Mouse (Mus musculus) cerebellum, adult (tissue): ENCODE results near the gene Slc6a4.
"Not testable (repeated sequence)": the region's sequence is repeated elsewhere in the genome, so short reads cannot be mapped to it uniquely, and the experiment has no call there.

Experiments
- ATAC-seq: cut with Nextera tagmentation; 2 replicates; pipeline ENCODE4 v1.9.2; 2017; ENCODE audit warnings: mild to moderate bottlenecking, moderate library complexity, mixed read lengths; ENCODE audit not compliant: insufficient number of reproducible peaks, low FRiP score, low TSS enrichment

Slc6a4 gene

DNA sequence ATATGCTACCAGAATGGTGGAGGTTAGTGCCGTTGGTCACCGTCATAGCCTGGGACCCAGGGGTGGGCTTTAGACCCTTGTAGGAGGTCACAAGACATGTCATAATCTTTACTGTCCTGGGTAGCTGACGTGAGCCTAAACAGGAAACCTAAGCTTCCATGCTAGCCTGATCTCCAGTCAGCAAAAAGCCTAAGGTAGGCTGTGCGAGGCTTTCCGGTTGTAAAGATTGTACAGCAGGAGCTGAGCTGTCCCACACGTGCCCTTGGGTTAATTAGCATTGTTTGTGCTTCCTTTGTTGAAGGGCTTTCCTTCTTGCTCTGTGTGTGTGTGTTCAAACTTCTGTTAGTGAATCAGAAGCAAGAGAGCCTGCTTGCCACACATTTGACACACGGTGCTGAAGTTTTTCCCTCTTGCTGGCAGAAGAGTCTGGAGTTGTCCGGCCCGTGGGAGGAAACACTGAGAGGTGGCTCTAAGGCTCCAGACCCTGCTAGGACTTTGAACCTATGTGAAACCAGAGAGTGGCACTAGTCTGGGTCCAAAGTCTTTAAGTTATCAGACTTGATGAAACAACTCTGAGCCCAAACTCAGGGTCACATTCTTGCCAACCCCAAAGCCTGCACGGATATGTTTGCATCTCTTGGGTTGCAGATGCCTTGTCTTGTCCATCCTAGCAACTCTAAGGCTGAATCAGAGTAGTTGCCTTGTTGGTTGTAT is 12.5 kb downstream of the Slc6a4 start:
- ATAC-seq: no peak

DNA sequence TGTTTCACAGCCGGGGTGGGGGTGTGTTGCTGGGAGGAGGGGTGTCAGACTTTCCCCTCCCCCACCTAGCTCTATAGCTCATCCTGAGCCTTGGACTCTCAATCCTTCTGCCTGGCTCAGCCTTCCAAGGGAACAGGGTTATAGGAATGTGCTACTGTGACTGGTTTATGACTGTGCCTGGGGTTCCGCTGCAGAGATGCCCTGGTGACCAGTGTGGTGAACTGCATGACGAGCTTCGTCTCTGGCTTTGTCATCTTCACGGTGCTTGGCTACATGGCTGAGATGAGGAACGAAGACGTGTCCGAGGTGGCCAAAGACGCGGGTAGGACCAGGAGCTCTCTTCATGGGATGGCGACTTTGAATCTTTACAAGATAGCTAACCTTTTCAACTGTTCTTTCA is 19.6 kb downstream of the Slc6a4 start:
- no peak for ATAC-seq

DNA sequence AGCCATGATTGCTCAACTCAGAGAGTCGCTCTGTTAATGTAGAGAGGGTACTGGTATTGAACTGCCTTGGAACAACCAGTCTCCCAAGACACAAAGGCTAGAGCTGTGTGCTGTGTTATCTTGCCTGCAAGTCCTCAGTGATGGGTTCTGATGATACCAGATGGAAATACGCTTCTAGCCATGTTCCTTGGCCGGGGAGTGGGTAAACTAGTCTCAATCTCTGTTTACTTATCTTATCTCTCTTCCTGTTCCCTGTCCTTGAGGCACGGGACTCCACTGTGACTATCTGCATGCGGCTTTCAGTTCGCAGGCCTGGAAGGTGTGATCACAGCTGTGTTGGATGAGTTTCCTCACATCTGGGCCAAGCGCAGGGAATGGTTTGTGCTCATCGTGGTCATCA is 21.1 kb downstream of the Slc6a4 start:
- ATAC-seq: no peak

DNA sequence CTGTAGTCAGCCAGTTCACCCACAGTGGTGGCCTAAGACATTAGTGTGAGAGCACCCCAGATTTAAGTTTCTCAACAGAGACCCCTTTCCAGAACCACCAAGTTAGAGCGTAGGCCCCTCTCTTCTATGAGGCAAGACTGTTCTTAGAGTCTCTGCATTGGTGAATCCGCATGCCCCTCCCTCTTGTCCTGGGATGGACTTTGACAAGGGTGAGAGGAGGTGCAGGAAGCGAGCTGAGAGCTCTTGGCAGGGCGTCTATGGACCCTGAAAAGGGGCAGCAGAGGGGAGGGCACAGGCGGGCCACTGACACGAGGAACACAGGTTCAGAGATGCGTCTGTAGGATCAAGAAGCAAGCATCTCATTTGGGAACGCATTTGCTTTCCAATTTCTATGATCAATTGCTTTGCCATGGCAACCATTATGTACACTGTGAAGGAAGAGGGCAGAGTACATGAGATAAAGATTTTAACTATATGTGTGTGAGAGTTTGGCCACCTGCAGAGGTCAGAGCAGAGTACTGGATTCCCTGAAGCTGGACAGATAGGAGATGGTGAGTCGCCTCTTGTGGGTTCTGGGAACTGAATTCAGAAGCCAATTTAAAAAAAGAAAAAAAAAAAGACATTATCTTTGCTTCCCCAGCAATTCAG is 23.5 kb downstream of the Slc6a4 start:
- ATAC-seq: no peak

DNA sequence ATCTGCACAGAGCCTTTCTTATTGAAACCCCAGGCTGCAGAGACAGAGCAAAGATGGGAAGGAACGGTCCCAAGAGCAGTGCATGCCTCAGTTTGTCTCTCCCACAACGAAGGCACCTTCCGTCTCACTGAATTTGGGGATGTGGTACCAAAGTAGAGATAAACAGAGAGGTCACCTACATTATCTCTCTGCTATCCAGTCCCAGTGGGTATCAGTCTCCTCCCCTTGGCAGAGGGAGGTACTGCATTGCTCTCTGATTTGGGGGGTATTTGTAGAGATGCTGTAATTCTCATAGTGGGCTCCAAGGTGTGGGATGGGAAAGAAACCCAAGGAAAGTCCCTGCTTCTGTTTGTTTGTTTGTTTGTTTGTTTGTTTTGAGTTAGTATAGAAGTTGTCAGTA is 28.2 kb downstream of the Slc6a4 start:
- ATAC-seq: no peak

DNA sequence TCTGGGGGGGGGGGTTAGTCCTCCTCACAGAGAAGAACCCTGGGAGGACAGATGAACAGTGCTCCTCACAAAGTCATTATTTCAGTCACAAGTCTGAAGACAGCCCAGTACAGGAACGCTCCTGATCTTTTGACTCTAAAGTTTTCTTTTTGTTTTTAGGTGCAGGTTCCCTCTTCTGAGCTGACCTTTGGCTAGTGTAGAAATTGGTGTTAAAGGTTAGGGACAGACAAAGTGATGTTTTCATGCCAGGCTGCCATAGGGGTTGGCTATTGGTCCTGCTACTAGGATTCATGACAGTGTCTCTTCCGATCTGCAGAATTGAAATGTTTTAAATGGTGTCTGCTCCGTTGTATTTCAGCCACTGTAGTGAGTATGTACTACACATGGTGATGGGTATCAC is 29.8 kb downstream of the Slc6a4 start:
- ATAC-seq: no peak

DNA sequence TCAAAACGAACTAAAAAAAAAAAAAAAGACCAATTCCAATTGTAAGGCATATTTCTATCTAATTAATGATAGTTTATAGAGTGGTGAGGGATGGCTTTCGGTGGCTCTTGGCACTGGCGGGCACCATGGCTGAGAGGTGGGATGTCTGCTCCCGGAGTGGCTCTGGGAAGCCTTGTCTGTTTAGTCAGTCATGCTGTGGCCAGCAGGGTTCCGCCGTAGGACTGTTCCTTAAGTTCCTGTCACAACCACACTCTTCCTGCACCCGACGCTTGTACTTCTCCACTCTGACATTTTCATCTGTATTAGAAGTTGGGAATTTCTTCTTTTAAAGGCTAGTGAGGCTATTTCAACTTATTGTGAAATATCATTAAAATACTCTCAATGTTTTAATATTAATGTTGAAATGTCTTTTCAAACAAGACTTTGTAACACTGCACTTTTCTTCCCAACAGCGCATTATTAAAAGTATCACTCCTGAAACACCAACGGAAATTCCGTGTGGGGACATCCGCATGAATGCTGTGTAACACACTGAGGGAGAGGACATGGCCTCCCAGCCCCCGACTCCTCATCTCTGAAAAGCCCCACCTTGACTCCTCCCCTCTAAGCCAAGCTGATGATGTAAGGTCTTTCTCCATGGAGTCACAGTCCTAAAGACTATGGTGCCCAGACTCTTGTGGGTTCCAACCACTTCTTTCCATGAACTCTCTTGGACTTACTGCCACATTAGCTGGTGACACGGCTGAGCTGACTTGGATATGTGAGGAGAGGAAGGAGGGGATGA is 32.9 kb downstream of the Slc6a4 start:
- ATAC-seq: no peak

DNA sequence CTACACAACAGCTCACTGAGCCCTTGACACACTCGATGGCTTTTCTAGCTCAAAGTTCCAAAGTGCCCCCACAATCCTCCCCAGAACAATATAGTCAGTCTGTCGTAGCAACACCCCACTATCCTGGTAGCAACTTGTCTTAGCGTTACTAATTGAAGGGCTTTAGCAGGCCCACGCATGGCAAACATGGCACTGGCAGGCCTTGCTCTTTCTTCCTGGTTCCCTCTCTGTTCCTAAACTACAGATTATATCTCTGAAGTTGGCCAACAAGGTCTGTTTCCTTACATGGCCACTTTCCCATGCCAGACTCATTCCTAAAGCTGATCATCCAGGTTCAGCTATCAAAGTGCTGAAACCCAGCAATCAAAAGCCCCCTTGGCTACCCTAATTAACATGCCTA is 43.5 kb downstream of the Slc6a4 start:
- ATAC-seq: no peak

DNA sequence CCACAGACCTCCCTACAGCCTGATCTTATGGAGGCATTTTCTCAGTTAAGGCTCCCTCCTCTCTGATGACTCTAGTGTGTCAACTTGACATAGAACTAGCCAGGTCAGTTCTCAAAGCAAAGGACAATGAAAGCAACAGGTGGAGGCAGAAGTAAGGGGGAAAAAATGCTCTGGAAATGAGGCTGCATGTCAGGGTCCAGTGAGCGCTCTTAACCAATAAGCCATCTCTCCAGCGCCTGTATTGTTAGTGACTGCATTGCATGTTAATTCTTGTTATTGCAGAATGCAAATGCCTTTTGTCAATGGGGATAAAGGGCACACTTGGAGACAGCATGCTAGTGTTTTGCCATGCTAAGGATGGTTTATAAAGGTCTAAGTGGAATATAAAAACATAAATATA is 44.4 kb downstream of the Slc6a4 start:
- ATAC-seq: no peak

DNA sequence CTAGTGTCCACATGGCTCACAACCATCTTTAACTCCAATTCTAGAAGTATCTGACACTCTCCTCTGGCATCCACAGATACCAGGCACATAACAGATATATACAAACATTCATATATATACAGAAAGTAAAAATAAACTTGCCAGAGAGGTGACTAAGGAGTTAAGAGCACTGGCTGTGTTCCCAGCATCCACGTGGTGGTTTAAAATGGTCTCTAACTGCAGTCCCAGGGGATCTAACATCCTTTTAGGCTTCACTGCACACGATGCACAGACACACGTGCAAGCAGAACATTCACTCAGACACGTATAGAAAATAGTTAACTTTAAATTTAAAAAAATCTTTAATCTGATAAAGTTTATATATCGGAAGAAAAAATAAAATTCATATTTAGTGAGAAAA is 63.5 kb downstream of the Slc6a4 start:
- no peak for ATAC-seq

DNA sequence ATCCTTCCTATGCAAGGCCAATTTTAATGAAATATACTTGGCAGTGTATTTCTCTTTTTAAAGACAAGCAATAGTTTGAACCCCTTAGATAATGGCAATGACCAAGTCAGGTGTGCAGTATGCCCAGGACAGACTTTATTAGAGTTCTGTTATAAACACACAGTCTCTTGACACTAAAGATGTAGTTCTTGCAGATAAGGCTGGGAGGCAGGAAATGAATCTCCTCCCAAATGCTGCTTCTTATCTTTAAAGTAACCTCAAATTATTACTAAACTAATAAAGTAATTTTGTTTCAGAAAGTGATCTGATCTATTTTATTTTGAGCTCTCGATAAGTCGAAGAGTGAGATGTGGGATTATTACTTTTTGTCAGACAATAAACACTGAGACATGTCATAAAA is 65.0 kb downstream of the Slc6a4 start:
- no peak for ATAC-seq

DNA sequence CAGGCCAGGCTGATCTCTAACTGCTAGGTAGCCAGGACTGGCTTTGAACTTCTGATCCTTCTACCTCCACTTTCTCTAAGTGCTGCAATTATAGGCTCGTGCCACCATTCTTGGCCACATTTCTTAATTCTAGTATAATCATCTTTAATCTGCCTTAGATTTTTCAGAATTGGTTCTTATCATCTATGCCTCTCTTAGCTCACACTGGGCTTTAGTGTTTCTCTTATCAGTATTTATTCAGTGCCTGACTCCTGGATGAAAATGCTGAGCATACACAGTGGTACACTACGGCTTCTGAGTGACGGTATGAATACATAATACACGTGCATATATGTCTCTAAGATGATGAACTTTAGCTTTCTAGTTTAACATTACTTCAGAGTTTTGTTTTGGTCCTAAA is 70.4 kb downstream of the Slc6a4 start:
- no peak for ATAC-seq

DNA sequence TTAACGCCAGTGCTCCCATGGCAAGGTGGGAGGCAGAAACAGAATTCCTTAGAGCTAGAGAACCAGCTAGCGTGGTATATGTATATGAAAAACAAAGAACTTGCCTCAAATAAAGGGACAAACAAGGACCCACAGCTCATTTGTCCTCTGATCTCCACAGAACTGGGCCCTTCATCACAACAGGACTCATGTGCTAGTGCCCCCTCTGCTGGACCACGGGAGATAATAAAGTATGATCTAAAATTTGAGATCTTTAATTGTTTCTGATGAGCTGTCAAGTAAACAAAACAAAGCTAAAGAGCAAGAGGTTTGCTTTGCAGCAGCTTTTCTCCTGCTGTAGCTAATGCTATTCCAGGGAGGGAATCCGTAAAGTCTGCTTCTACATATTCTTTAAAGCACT is 72.3 kb downstream of the Slc6a4 start:
- ATAC-seq: no peak

DNA sequence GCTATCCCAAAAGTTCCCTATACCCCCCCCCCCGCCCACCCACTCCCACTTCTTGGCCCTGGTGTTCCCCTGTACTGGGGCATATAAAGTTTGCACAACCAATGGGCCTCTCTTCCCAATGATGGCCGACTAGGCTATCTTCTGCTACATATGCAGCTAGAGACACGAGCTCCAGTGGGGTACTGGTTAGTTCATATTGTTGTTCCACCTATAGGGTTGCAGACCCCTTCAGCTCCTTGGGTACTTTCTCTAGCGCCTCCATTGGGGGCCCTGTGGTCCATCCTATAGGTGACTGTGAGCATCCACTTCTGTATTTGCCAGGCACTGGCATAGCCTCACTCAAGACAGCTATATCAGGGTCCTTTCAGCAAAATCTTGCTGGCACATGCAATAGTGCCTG is 78.9 kb downstream of the Slc6a4 start:
- not testable (repeated sequence) for ATAC-seq

DNA sequence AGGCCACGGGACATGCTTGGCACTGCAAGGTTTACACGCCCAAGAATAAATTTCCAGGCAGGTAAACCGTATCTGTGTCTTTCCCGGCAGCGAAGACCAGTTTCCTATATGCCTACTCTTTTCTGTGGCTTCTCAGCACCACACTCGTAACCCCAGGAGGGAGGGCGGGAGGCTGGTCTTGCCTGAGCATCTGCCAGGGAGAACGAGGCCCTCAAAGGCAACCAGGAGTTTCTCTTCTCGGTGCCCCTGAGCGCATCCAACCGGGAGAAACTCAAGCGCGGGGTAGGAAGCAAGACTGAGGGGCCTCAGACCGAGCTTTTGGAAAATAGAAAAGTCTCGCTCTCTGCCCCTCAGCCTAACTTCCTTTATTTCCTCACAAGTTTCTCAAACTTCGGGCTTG is 79.4 kb downstream of the Slc6a4 start:
- no peak for ATAC-seq

DNA sequence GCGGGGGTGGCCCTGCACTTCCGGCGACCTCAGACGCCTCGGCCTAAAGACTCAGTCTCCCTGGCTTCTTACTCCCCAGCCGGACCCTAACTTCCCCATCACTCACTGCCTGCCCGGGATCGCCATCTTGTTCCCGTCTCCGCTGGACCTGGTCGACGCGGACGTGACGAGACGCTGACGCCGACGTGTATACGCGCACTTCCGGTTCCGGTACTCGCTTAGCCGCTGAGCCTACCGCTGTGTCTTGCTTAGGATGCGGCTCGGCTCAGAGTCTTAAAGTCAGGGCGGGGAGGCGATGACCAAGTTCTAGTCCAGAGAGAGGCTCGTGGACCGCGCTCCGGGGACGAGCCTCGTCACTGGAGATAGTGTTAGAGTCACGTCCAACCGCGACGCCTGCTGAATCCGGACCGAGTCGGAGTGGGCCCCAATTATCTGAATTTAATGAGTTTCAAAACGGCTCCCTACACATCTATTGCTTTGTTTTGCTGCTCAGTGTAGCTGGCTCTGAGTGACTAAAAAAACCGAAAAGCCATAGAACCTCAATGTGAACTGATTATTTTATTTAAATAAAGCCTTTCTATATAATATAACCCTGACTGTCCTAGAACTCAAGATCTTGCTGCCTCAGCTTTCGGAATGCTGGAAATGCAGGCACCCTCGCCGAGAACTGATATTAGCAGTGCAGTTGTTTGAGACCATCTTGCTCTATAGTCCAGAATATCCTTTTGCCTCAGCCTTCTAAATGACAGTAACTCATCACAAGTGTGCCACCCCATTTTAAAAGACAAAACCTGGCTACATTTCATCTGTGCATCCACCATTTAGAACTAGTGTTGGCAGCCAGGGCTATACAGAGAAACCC is 80.1 kb downstream of the Slc6a4 start, which contains the start of gene Nsrp1:
Nsrp1 (minus strand) TSS at position 163 of the 862 bp plus-strand sequence.
- peak; percentile 98 for ATAC-seq

DNA sequence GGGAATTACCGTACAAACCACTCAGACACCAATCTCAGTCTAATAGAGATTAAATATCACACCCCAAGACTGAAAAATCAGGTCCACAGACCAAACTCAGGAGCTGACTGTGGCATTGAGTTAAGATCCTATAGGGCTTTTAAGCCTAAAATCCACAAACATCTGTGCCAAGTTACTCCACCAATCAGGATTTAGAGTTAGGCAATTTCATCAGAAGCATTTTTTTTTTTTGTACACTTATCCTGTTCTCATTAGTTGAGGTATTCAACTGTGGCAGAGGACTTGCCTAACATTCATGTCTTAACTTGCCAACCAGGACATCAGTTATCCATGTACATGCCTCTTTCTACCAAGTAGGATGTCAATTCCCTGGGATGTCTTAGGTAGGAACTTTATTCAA is 81.0 kb downstream of the Slc6a4 start:
- ATAC-seq: no peak
